Mouse (Mus musculus) limb, embryonic 14.5 days (tissue): ENCODE measurements around the gene Rps6ka5. TPM values are rescaled to one million over a fixed set of nuclear protein-coding genes. Genes with fewer than 3 reads are reported as not detected.

Source experiments
- ATAC-seq: fragments of 200-750 bp; cut with Nextera tagmentation; 2 replicates; pipeline ENCODE4 v1.8.0; 2017; ENCODE audit warnings: low read depth, moderate number of reproducible peaks, moderate TSS enrichment; ENCODE audit not compliant: low FRiP score
- DNase-seq: peaks from one replicate; pipeline ENCODE4 v3.0.0-alpha.2; 2015; ENCODE audit warnings: low spot score
- H3K27ac ChIP-seq: fragments of 300-500 bp; sonication (generic); replicated peaks from 2 replicates; pipeline ENCODE4 v1.5.1; 2014; ENCODE audit warnings: low read depth, mild to moderate bottlenecking, low read length, moderate library complexity, mixed read lengths
- H3K27me3 ChIP-seq: fragments of 300-500 bp; sonication (generic); 2 replicates; pipeline ENCODE4 v1.6.1; 2014; ENCODE audit warnings: low read length, mixed read lengths; ENCODE audit not compliant: control insufficient read depth, insufficient read depth
- H3K36me3 ChIP-seq: fragments of 300-500 bp; sonication (generic); 2 replicates; pipeline ENCODE4 v1.6.1; 2014; ENCODE audit warnings: mild to moderate bottlenecking, low read length, moderate library complexity, mixed read lengths; ENCODE audit not compliant: control insufficient read depth, insufficient read depth
- H3K4me1 ChIP-seq: fragments of 300-500 bp; sonication (generic); 2 replicates; pipeline ENCODE4 v1.6.1; 2014; ENCODE audit warnings: antibody characterized with exemption, low read length, mixed read lengths; ENCODE audit not compliant: control insufficient read depth, insufficient read depth
- H3K4me2 ChIP-seq: fragments of 300-500 bp; sonication (generic); replicated peaks from 2 replicates; pipeline ENCODE4 v1.6.1; 2014; ENCODE audit warnings: low read depth, mild to moderate bottlenecking, low read length, moderate library complexity; ENCODE audit not compliant: severe bottlenecking
- H3K4me3 ChIP-seq: fragments of 300-500 bp; sonication (generic); replicated peaks from 2 replicates; pipeline ENCODE4 v1.5.1; 2014; ENCODE audit warnings: low read length
- H3K9ac ChIP-seq: fragments of 300-500 bp; sonication (generic); 2 replicates; pipeline ENCODE4 v1.6.1; 2014; ENCODE audit warnings: mild to moderate bottlenecking, low read depth, low read length, moderate library complexity; ENCODE audit not compliant: severe bottlenecking
- H3K9me3 ChIP-seq: fragments of 300-500 bp; sonication (generic); 2 replicates; pipeline ENCODE4 v1.6.1; 2016; ENCODE audit warnings: low read length; ENCODE audit not compliant: control insufficient read depth
- POLR2A ChIP-seq: fragments of 200-500 bp; IDR thresholded peaks from 2 replicates; pipeline ENCODE4 v1.8.0; 2012; ENCODE audit warnings: inconsistent platforms, mild to moderate bottlenecking, moderate library complexity, borderline replicate concordance; ENCODE audit not compliant: insufficient read depth, insufficient read length; ENCODE audit errors: extremely low read depth
- WGBS: fragments of 180-500 bp; shearing (Covaris S2); extraction: QIAGEN DNeasy Blood & Tissue Kit; methylation state at CpG from one replicate; pipeline ENCODE4 v1.1.7; 2014; 5-methylcytosine and 5-hydroxymethylcytosine counted together
- polyA plus RNA-seq, 2 experiments: library from polyadenylated mRNA; depleted of rRNA in 1 of 2; stranded (reverse) in 1 of 2; unstranded in 1 of 2; fragments of >200 nt; fragmentation: Nextera tagmentation in 1 of 2; extraction: Ambion mirVana in 1 of 2; gene quantifications; 2 replicates each; pipeline versions ENCODE4 v1.2.1 to v1.2.3; 2012 to 2014

The Rps6ka5 gene
- polyA plus RNA-seq, 2 experiments, result 4.4 to 5.7 TPM

- Histone ChIP-seq H3K9ac (no peak overlapping the region), H3K4me1 (no peaks in the 10 kb centered on the region), H3K4me2 (no peak overlapping the region), H3K36me3 (no peaks in the 10 kb centered on the region), H3K4me3 (no peak overlapping the region), H3K27me3 (no peaks in the 10 kb centered on the region), H3K9me3 (no peaks in the 10 kb centered on the region), H3K27ac (no peak overlapping the region)
- TF ChIP-seq POLR2A, result no peak
- ATAC-seq (no peak), DNase-seq (no peak)
- 54% methylated on average over 1 of the region's 1 CpGs for WGBS
Observed at GRCm38 (mm10) chr12:100753716-100754115, 26.9 kb upstream of the Rps6ka5 start.

GRCm38 (mm10) chr12:100752977-100753376, 26.2 kb upstream of the Rps6ka5 start:
- 75% methylated on average over 1 of the region's 1 CpGs for WGBS
- Histone ChIP-seq H3K4me2 (no peak overlapping the region), H3K4me3 (no peak overlapping the region), H3K9me3 (no peaks in the 10 kb centered on the region), H3K27me3 (no peaks in the 10 kb centered on the region), H3K27ac (no peak overlapping the region), H3K36me3 (no peaks in the 10 kb centered on the region), H3K4me1 (no peaks in the 10 kb centered on the region), H3K9ac (no peak overlapping the region)
- no peak for TF ChIP-seq POLR2A
- no peak for DNase-seq
- no peak for ATAC-seq

GRCm38 (mm10) chr12:100742468-100742867, 15.7 kb upstream of the Rps6ka5 start:
- no peak for TF ChIP-seq POLR2A
- ATAC-seq, result no peak
- no peak for DNase-seq
- H3K36me3 ChIP-seq, result no peaks in the 10 kb centered on the region
- WGBS, result 72% methylated on average over 2 of the region's 2 CpGs
- H3K27ac ChIP-seq, result no peak overlapping the region
- H3K9ac ChIP-seq, result no peak overlapping the region
- H3K4me3 ChIP-seq, result no peak overlapping the region
- no peaks in the 10 kb centered on the region for H3K9me3 ChIP-seq
- H3K4me2 ChIP-seq, result no peak overlapping the region
- no peaks in the 10 kb centered on the region for H3K27me3 ChIP-seq
- H3K4me1 ChIP-seq, result no peaks in the 10 kb centered on the region

- no peak for ATAC-seq
- TF ChIP-seq POLR2A, result no peak
- no peak overlapping the region for H3K4me2 ChIP-seq
- no peaks in the 10 kb centered on the region for H3K36me3 ChIP-seq
- no peaks in the 10 kb centered on the region for H3K9me3 ChIP-seq
- no peak overlapping the region for H3K9ac ChIP-seq
- no peaks in the 10 kb centered on the region for H3K27me3 ChIP-seq
- no peaks in the 10 kb centered on the region for H3K4me1 ChIP-seq
- no peak for DNase-seq
- H3K4me3 ChIP-seq, result no peak overlapping the region
- WGBS, result 91% methylated on average over 5 of the region's 5 CpGs
- no peak overlapping the region for H3K27ac ChIP-seq
Observed at GRCm38 (mm10) chr12:100740313-100740712, 13.5 kb upstream of the Rps6ka5 start.

GRCm38 (mm10) chr12:100739011-100739570, 12.3 kb upstream of the Rps6ka5 start:
- DNase-seq (no peak), ATAC-seq (no peak)
- Histone ChIP-seq H3K27me3 (no peaks in the 10 kb centered on the region), H3K4me3 (no peak overlapping the region), H3K36me3 (no peaks in the 10 kb centered on the region), H3K4me2 (no peak overlapping the region), H3K27ac (no peak overlapping the region), H3K9me3 (no peaks in the 10 kb centered on the region), H3K4me1 (no peaks in the 10 kb centered on the region), H3K9ac (no peak overlapping the region)
- 77% methylated on average over 4 of the region's 4 CpGs for WGBS
- TF ChIP-seq POLR2A, result no peak

- no peaks in the 10 kb centered on the region for H3K9me3 ChIP-seq
- TF ChIP-seq POLR2A, result no peak
- 74% methylated on average over 3 of the region's 3 CpGs for whole genome bisulfite sequencing
- ATAC-seq (no peak), DNase-seq (no peak)
- H3K9ac ChIP-seq, result no peak overlapping the region
- no peaks in the 10 kb centered on the region for H3K27me3 ChIP-seq
- no peaks in the 10 kb centered on the region for H3K36me3 ChIP-seq
- H3K27ac ChIP-seq, result no peak overlapping the region
- H3K4me1 ChIP-seq, result no peaks in the 10 kb centered on the region
- no peak overlapping the region for H3K4me3 ChIP-seq
- H3K4me2 ChIP-seq, result no peak overlapping the region
Observed at GRCm38 (mm10) chr12:100738498-100738897, 11.7 kb upstream of the Rps6ka5 start.
